Mouse (Mus musculus): ENCODE results near the gene Gm47995. TPM values are rescaled to one million over a fixed set of nuclear protein-coding genes. Genes with fewer than 3 reads are reported as not detected.

Gene Gm47995
- polyA plus RNA-seq, 1 experiment from 2014 or later, result 0.29 TPM

DNA sequence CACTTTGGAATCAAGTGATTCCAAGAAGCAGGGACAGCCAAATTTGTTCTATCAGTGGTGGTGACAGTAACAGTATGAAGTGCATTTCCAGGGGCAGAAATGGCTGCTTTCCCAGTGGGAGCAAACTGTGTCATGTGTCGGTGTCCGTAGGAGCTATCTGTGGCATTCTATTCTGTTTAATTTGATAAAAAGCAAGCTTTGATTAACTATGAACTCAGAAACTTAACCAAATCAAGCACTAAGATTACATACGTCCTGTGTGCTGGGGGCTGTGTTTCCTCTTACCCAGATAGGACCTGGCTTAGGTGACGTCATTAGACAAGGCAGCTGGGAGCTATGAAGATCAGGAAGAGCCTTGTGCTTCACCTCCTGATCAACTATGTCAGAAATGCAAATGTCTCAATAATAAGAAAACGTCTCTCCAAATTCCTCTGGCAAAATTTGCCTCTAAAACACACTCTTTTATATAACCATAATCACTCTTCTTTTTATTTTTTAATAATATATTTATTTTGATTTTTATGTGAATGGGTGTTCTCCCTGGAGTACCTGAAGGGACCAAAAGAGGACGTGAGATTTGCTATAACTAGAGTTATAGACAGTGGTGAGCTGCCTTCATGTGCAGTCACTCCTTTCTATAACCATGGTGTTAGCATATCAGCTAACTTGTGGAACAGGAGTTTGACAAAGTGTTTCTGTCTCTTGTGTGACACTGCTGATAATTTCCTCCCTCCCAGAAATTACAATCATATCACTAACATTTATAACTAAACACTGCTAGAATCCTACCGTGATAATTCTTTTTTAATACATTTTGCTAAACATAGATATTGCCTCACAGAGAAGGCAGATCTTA is 41.2 kb upstream of the Gm47995 start:
- Histone ChIP-seq H3K9ac (ENCODE audit: low read depth, low read length) (no peak overlapping the region), H3K4me3 (replicated peaks; ENCODE audit: low read depth, low read length) (no peak overlapping the region), H3K36me3 (ENCODE audit: insufficient read depth, low read length) (no peaks in the 10 kb centered on the region), H3K4me1 (replicated peaks; ENCODE audit: insufficient read depth, low read length) (no peaks in the 10 kb centered on the region), H3K4me2 (ENCODE audit: low read length) (no peak overlapping the region), H3K9me3 (replicated peaks; ENCODE audit: low read length) (no peaks in the 10 kb centered on the region), H3K27me3 (ENCODE audit: insufficient read depth, low read length) (no peaks in the 10 kb centered on the region), H3K27ac (no peak overlapping the region)
- no peak for TF ChIP-seq CTCF (IDR thresholded peaks at IDR 0.05; ENCODE audit: low read depth)
- DNase-seq (ENCODE audit: low spot score) (no peak), ATAC-seq (replicated peaks; ENCODE audit: low FRiP score, low read depth) (no peak)
- WGBS, result 77% methylated on average over 7 of the region's 7 CpGs

DNA sequence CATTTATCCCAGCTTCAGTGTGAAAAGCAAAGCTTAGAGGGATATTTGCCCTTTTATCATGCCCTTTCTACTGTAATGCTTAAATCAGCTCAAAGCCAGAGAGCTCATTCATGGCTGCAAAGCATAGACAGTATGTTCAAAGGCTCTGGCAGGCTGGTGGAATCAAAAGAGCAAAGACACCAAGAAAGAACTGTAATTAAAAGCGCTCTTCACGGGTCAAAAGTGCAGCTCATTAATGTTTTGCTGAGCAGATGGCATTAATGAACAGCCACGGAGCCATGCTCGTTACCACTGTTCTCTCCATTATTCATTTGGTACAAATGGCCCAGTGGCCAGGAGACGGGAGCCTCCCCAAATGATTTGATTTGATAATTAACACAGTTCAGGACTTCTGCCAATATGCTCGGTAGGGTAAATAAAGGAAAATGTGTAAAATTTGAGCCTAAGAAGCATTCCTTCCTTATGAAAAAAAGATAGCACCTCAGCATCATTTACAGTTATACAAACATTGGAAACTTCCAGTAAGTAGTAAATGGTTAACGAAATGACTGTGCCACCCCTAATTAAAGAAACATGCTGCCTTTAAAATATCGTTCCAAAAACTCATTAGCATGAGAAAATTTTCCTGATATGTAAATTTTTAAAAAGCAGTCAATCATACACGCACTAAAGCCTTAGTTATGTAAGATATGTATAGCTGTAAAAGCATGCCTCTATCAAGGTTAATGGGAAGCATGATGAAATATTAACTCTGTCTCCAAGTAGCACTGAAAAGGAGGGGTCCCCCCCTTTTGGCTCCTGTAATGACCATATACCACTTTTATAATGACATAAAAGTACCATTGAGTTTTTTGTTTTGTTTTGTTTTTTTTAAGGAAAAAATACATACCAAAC is 40.0 kb upstream of the Gm47995 start:
- Histone ChIP-seq H3K9ac (ENCODE audit: low read depth, low read length) (no peak overlapping the region), H3K27ac (peak overlapping the region; percentile 42), H3K4me2 (ENCODE audit: low read length) (peak overlapping the region; percentile 6; the same call in 1 of the 2 replicates), H3K4me1 (replicated peaks; ENCODE audit: insufficient read depth, low read length) (no peaks in the 10 kb centered on the region), H3K27me3 (ENCODE audit: insufficient read depth, low read length) (no peaks in the 10 kb centered on the region), H3K9me3 (replicated peaks; ENCODE audit: low read length) (no peaks in the 10 kb centered on the region), H3K4me3 (replicated peaks; ENCODE audit: low read depth, low read length) (no peak overlapping the region), H3K36me3 (ENCODE audit: insufficient read depth, low read length) (no peaks in the 10 kb centered on the region)
- TF ChIP-seq CTCF (IDR thresholded peaks at IDR 0.05; ENCODE audit: low read depth), result no peak
- ATAC-seq (replicated peaks; ENCODE audit: low FRiP score, low read depth) (peak; percentile 71; the same call in 1 of the 2 replicates), DNase-seq (ENCODE audit: low spot score) (no peak)
- 48% methylated on average over 9 of the region's 9 CpGs for WGBS

DNA sequence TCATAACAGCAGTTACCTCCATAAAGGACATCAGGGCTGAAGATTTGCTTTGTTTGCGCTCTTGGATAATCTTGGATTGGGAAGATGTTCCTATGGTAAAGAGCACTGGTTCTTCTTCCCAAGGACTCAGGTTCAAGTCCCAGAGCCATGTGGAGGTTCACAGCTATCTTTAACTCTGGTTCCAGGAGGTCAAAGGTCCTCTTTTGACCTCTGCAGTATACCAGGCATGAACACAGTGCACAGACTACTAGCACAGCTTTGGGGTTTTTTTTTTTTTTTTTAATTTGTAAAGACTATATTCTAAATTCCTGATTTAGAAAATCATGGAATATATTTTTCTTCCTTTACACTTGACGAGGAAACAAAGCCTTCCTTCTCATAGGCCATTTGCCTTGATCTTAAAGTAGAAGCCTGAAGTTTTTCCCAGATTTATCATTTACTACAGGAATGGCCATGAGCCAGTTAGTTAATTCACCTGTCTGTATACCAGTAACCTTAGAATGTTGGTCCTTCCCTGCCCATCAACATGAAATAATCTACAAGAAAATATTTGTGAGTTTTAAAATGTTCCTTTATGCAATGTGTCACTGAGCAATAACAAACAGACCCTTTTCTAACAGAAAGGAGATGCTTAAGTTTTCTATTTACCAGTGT is 39.3 kb upstream of the Gm47995 start:
- Histone ChIP-seq H3K4me2 (ENCODE audit: low read length) (no peak overlapping the region), H3K36me3 (ENCODE audit: insufficient read depth, low read length) (no peaks in the 10 kb centered on the region), H3K9ac (ENCODE audit: low read depth, low read length) (no peak overlapping the region), H3K4me3 (replicated peaks; ENCODE audit: low read depth, low read length) (no peak overlapping the region), H3K9me3 (replicated peaks; ENCODE audit: low read length) (no peaks in the 10 kb centered on the region), H3K27me3 (ENCODE audit: insufficient read depth, low read length) (no peaks in the 10 kb centered on the region), H3K27ac (peak overlapping the region; percentile 42; the same call in 1 of the 2 replicates), H3K4me1 (replicated peaks; ENCODE audit: insufficient read depth, low read length) (no peaks in the 10 kb centered on the region)
- WGBS, result 76% methylated on average over 2 of the region's 2 CpGs
- ATAC-seq (replicated peaks; ENCODE audit: low FRiP score, low read depth) (no peak), DNase-seq (ENCODE audit: low spot score) (no peak)
- TF ChIP-seq CTCF (IDR thresholded peaks at IDR 0.05; ENCODE audit: low read depth), result no peak

DNA sequence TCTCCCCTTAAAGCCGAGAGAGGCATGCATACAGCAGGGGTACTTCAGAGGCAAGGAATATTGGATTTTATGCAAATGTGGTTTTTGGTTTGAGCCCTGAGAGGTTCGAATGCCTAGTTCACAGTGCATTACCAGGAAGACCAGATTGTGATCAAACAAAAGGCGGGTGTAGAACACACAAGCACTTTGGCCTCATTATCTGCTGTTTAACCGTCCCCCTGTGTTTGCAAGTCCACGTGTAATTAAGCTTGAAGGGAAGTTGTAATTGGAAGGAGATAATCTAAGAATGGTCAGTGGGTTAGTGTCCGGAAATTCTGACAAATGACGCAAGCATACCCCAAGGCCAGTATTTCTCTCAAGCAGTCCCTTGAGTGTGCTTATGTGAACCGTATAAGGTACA is 32.2 kb upstream of the Gm47995 start:
- peak overlapping the region; percentile 6; the same call in 1 of the 2 replicates for H3K27ac ChIP-seq
- no peak for ATAC-seq (replicated peaks; ENCODE audit: low FRiP score, low read depth)
- peaks cover 5% of the 10 kb centered on the region; the same call in 1 of the 2 replicates for H3K4me1 ChIP-seq (replicated peaks; ENCODE audit: insufficient read depth, low read length)
- no peak overlapping the region for H3K4me3 ChIP-seq (replicated peaks; ENCODE audit: low read depth, low read length)
- H3K36me3 ChIP-seq (ENCODE audit: insufficient read depth, low read length), result no peaks in the 10 kb centered on the region
- no peak overlapping the region for H3K4me2 ChIP-seq (ENCODE audit: low read length)
- no peaks in the 10 kb centered on the region for H3K27me3 ChIP-seq (ENCODE audit: insufficient read depth, low read length)
- no peak for DNase-seq (ENCODE audit: low spot score)
- no peak overlapping the region for H3K9ac ChIP-seq (ENCODE audit: low read depth, low read length)
- TF ChIP-seq CTCF (IDR thresholded peaks at IDR 0.05; ENCODE audit: low read depth), result no peak
- WGBS, result 33% methylated on average over 8 of the region's 8 CpGs
- no peaks in the 10 kb centered on the region for H3K9me3 ChIP-seq (replicated peaks; ENCODE audit: low read length)

DNA sequence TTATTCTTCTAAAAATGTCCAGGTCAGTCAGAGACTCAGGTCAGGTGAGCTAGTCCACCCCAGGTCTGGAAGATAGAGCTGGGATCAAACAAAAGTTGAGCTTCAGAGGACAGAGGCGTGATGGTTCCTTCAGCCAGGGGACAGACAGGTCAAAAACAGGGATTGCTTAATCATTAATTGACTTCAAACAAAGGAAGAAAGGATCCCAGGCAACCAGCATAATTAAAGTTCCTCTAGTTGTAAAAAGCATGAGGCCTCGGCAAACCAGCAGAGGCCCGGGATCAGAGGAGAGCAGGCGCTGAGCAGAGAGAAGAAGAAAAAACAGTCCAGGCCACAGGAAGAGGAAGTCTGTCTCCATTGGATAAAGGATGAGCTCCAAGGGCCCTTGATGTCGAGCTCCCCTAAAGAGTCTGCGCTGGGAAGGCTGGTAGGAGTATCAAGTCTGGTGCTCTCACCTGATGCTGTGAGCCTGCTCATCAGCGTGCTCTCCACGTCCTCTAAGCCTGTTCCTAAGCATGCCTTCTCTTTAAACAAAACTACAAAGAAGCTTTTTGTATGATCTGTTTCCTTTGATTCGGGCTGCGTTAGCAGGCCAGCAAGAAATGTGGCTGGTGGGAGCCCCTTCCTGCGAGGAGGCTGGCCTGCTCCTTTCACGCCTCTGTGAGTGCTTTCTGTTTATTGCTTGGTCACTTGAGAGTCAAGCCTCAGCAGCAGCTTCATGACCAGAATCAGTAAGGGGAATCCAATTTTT is 30.8 kb upstream of the Gm47995 start:
- H3K4me3 ChIP-seq (replicated peaks; ENCODE audit: low read depth, low read length), result no peak overlapping the region
- H3K4me1 ChIP-seq (replicated peaks; ENCODE audit: insufficient read depth, low read length), result peaks cover 5% of the 10 kb centered on the region; the same call in 1 of the 2 replicates
- 16% methylated on average over 12 of the region's 12 CpGs for WGBS
- H3K9ac ChIP-seq (ENCODE audit: low read depth, low read length), result no peak overlapping the region
- peak; percentile 34; the same call in 1 of the 2 replicates for ATAC-seq (replicated peaks; ENCODE audit: low FRiP score, low read depth)
- H3K36me3 ChIP-seq (ENCODE audit: insufficient read depth, low read length), result no peaks in the 10 kb centered on the region
- peak overlapping the region; percentile 81 for H3K27ac ChIP-seq
- TF ChIP-seq CTCF (IDR thresholded peaks at IDR 0.05; ENCODE audit: low read depth), result no peak
- peak; percentile 40 for DNase-seq (ENCODE audit: low spot score)
- H3K9me3 ChIP-seq (replicated peaks; ENCODE audit: low read length), result no peaks in the 10 kb centered on the region
- no peak overlapping the region for H3K4me2 ChIP-seq (ENCODE audit: low read length)
- no peaks in the 10 kb centered on the region for H3K27me3 ChIP-seq (ENCODE audit: insufficient read depth, low read length)

All from kidney, postnatal 0 days (tissue).